Mouse (Mus musculus): ENCODE measurements around the gene Cdk8.

Cdk8 gene

GRCm38 (mm10) chr5:146223786-146224185, 7.2 kb upstream of the Cdk8 start:
- no peak for TF ChIP-seq GATA4 (IDR thresholded peaks at IDR 0.05; ENCODE audit: insufficient replicate concordance, low read length)

DNA sequence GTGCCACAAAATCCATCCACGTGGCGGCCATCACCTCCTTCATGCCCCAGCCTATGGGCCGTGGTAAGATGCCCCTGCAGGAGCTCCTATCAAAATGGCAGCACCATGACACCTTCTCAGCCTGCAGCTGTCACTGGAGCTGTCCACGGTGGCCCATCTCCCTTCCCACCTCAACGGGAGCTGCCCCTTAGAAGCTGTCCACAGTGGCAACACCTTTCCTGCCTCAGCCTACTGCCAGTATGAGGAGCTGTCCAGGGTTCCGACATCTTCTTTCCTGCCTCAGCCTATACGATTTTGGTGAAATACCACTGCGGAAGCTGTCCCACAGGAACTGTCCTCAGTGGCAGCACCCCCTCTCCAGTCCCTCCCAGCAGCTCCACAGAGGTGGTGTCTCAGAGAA, 3.5 kb upstream of the Cdk8 start:
- no peak for TF ChIP-seq GATA4 (IDR thresholded peaks at IDR 0.05; ENCODE audit: insufficient replicate concordance, low read length)

GRCm38 (mm10) chr5:146229869-146230650, 970 bp upstream of the Cdk8 start:
- TF ChIP-seq GATA4 (IDR thresholded peaks at IDR 0.05; ENCODE audit: insufficient replicate concordance, low read length), result no peak

DNA sequence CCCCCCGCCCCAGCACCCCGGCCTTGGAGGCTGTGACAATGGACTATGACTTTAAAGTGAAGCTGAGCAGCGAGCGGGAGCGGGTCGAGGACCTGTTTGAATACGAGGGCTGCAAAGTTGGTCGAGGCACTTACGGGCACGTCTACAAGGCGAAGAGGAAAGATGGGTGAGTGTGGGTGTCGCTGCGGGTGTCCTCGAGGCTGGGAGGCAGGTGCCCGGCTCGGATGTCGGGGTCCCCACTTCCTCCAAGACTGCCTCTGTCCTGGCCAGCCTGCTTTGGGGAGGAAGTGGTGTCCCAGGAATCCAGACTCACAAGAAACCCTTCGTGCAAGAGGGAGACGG, 596 bp downstream of the Cdk8 start:
- TF ChIP-seq GATA4 (IDR thresholded peaks at IDR 0.05; ENCODE audit: insufficient replicate concordance, low read length), result no peak

DNA sequence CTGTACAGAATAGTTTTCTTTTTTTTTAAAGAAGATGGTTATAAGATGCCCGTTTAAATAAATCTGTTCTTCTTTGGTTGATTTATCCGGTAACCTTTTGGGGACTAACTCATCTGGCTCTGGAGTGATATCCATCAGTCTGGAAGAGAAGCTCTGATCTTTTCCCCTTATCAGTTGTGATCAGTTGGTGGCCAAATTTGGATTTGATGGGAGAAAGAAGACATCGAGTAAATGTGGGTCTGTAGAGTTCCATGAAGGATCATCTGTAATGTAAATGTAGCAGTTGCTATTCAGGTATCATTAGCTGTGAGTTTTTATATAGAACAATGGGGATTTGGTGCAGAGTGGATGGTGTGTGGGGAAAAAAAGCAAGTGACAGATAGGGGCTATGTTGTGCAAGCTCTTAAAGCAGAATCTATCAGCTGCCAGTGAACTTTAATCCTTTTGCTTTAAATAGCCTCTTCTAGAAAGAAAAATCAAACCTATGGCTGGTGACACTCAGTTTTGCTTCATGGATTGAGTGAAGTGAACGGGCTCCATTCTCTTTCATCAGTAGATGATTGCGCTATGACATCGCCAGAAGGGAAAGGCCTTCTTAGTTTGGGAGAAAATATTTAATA, 1.1 kb downstream of the Cdk8 start:
- peak; percentile 46; the same call in 1 of the 2 replicates for TF ChIP-seq GATA4 (IDR thresholded peaks at IDR 0.05; ENCODE audit: insufficient replicate concordance, low read length)

DNA sequence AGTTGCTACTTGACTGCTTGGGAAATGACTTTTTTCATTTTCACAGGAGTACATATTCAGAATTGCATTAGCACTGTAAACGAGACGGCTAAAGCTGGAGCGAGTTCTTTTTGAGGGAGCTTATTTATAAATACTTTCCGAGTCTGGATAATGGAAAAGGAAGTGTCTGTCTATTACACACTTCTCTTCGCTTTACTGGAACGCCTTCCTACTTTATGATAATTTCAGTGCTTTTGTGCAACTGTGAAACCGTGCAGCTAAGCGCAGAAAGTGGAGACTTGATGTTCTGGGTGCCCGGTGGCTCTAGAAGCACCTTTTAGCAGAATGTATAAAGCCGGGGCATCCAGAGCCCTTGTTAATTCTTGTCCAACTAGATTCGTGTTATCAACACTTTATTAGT, 1.8 kb downstream of the Cdk8 start:
- no peak for TF ChIP-seq GATA4 (IDR thresholded peaks at IDR 0.05; ENCODE audit: insufficient replicate concordance, low read length)

DNA sequence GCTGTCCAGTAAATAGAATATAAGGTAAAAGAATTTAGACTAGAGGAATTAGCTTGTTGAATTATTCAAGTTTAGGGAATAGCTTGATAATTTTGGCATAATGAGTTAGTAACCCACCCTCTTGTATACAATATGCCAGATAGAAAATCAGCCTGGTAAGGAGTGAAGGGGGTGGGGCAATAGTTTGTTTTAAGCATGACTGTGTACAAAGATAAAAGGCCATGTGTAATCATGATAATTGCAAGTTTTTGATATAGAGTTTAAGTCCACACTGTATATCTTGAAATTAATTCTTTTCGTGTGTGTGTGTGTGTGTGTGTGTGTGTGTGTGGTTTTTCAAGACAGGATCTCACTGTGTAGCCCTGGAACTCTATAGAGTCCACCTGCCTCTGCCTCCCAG, 3.3 kb downstream of the Cdk8 start:
- no peak for TF ChIP-seq GATA4 (IDR thresholded peaks at IDR 0.05; ENCODE audit: insufficient replicate concordance, low read length)

- no peak for TF ChIP-seq GATA4 (IDR thresholded peaks at IDR 0.05; ENCODE audit: insufficient replicate concordance, low read length)
Observed at GRCm38 (mm10) chr5:146238274-146238673, 7.2 kb downstream of the Cdk8 start.

GRCm38 (mm10) chr5:146240771-146241170, 9.7 kb downstream of the Cdk8 start:
- TF ChIP-seq GATA4 (IDR thresholded peaks at IDR 0.05; ENCODE audit: insufficient replicate concordance, low read length), result no peak

DNA sequence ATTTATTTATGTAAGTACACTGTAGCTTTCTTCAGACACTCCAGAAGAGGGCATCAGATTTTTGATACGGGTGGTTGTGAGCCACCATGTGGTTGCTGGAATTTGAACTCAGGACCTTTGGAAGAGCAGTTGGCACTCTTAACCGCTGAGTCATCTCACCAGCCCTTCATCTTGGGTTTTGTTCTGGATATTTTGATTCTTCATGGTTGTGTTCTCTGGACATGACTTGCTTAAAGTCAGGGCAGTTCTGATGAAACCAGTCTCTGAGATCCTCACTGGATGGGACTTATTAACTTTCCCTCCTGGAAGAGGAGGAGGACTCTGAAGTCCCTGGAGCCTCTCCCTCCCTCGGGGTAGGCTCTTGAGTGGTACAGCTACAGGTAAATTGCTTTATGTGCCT, 10.2 kb downstream of the Cdk8 start:
- no peak for TF ChIP-seq GATA4 (IDR thresholded peaks at IDR 0.05; ENCODE audit: insufficient replicate concordance, low read length)

- TF ChIP-seq GATA4 (IDR thresholded peaks at IDR 0.05; ENCODE audit: insufficient replicate concordance, low read length), result no peak
Observed at GRCm38 (mm10) chr5:146245193-146245592, 14.2 kb downstream of the Cdk8 start.

DNA sequence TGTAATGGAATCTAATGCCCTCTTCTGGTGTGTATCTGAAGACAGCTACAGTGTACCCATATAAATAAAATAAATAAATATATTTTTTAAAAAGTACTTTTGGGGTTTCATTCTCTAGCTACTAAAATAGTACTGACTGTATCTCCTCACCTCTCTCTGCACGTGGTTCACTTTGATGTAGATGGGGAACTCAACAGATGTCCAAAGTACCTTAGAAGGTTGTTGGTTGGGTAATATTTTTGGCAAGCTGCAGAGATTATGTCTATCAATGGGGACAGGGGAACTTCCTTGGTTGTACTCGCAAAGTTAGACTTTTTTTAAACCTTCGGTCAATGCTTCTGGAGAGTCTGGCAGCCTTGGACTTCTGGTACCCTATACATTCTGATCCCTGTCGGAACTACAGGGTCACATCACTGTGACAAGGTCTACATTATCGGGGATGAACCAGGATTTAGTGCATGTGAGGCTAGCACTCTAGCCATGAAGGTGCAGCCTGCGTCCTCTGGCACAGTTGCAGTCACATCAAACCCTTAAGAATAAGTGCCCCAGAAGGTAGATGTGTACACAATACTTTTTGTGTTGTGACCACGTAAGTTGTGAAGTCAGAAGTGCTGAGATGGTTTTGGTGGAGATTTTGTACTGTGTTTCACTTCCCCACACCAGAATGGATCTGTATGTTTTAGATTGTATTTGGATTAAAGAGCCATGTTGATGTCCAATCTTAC, 14.8 kb downstream of the Cdk8 start:
- TF ChIP-seq GATA4 (IDR thresholded peaks at IDR 0.05; ENCODE audit: insufficient replicate concordance, low read length), result no peak

GRCm38 (mm10) chr5:146246386-146246785, 15.4 kb downstream of the Cdk8 start:
- no peak for TF ChIP-seq GATA4 (IDR thresholded peaks at IDR 0.05; ENCODE audit: insufficient replicate concordance, low read length)

- no peak for TF ChIP-seq GATA4 (IDR thresholded peaks at IDR 0.05; ENCODE audit: insufficient replicate concordance, low read length)
Observed at GRCm38 (mm10) chr5:146247709-146248108, 16.7 kb downstream of the Cdk8 start.

GRCm38 (mm10) chr5:146248746-146249145, 17.7 kb downstream of the Cdk8 start:
- no peak for TF ChIP-seq GATA4 (IDR thresholded peaks at IDR 0.05; ENCODE audit: insufficient replicate concordance, low read length)
